Mouse (Mus musculus): ENCODE measurements around the gene Rab3il1.
A peak's percentile ranks its signal among the peaks of the same experiment; 100 is the strongest.

Rab3il1 gene

GRCm38 (mm10) chr19:9984111-9985055 lies 17.1 kb upstream of the Rab3il1 start:
- no peak for DNase-seq

DNA sequence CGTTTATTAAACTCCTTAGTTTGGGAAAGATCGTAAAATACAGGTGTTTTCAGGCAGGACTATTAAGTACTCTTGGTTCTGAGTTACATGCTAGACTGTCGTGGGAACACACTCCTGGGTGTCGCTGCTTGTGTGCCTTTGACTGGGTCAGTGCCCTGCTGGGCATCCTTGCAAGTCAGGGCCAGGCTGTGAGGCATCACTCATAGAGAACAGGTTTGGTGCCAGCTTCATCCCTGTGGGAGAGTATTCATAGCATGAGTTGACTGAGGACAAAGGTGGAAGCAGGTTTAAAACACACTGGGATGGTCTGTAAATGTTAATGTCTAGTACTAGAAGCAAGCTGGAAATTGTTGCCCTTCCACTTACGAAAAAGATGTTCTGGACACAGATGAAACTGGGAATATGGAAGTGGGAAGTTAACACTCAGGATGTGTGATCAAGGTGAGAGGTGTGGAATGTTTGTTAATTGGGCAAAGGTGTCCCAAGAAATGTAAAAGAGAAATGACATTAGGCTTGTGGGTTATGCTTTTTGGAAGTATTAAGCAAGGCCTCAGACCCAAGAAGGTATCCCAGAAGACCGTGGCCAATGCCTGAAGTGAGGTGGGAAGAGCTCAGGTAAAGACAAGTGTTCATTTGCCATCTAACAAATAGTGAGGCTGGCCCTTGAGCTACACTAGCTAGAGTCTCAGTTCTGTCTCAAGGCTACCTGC lies 16.1 kb upstream of the Rab3il1 start:
- no peak for DNase-seq

DNA sequence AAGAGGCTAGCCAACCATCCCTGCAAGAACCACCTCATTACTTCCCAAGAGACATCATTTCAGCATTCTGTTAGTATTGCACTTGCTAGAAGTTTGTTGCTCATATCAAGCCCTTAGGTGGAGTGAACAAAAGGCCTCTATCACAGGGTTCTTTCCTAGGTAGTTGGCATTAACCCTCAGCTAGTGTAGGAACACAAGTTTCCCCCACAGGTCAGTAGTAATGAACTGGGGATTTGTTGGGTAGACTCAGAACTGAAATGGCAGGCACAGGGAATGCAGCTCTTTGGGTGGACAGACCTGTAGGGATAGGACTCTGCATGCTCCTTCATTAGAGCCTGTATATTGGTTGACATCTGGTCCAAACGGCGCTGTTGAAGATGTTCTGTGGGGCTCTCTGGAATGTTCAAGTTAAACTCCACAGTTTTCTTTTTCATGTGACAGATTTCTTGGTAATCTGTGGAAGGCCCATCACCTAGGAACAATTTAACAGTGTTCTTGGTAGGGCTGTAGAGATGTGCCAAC lies 15.5 kb upstream of the Rab3il1 start:
- no peak for DNase-seq

GRCm38 (mm10) chr19:9987192-9987591 lies 14.3 kb upstream of the Rab3il1 start:
- DNase-seq, result no peak

GRCm38 (mm10) chr19:9987593-9987992 lies 13.9 kb upstream of the Rab3il1 start:
- no peak for DNase-seq

- no peak for DNase-seq
Measured at GRCm38 (mm10) chr19:9989171-9989883, 12.1 kb upstream of the Rab3il1 start.

GRCm38 (mm10) chr19:9989884-9990256 lies 11.6 kb upstream of the Rab3il1 start:
- DNase-seq, result no peak

DNA sequence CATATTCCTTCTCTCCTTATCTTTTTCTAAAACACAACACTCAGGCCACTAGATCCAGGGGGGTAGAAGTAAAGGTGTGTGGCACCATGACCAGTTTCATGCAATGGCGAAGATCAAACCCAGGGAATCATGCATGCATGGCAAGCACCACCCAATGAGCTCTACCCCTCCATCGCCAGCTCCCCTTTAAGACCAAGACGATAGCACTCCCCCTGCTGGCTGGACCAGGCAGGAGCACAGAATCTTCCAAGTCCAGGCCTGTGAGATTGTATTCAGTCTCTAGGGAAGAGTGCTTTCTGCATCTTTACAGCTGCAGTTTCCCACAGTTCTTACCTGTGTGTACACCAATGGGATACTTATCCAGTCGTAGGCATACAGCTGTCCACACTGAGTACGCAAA lies 10.2 kb upstream of the Rab3il1 start:
- peak; percentile 70 for DNase-seq

- DNase-seq, result no peak
Measured at GRCm38 (mm10) chr19:9992011-9992958, 9.2 kb upstream of the Rab3il1 start.

DNA sequence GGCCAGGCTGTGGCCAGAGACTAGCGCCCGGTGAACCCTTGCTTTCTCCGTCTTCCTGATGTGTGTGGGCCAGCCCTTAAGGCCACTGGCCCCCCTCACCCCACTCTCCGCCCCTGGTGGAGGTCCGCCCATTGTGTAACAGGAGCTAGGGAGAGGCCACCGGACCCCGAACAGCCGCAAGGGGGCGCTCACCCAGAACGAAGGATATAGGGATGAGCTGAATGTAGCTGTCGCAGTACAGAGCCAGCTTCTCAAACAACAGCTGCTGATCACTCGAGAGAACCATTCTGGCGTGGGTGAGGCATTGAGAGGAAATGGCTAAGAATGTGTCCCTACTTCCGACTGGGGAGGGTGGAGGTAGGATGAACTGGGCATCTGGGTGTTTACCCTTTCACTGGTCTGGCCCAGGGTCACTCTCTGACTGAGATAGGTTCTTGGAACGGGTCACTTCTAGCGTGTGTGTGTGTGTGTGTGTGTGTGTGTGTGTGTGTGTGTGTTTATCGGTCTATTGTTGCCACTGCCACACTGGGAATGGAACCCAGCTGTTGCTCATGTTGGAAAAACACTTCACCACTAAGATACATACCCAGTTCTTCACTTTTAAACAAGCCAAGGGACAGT lies 8.3 kb upstream of the Rab3il1 start:
- DNase-seq, result peak; percentile 70

GRCm38 (mm10) chr19:9997204-9998062 lies 4.0 kb upstream of the Rab3il1 start:
- DNase-seq, result no peak

DNA sequence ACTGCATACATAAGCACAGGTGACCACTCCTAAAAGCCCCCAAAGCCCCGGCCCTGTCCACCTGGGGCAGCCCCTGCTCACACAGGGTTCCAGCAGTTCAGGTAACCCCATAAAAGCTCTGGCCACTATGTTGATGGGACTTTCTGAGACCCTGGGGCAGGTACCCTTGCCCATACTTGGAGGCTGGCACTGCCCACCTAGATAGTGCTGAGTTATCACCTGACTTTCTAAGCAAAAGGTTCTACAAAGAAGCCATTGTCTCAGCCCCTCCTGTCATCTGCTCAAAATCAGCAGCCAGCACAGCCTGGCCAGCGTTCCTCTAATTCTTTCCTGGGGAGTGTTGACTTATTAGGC lies 3.4 kb upstream of the Rab3il1 start:
- DNase-seq, result no peak

DNA sequence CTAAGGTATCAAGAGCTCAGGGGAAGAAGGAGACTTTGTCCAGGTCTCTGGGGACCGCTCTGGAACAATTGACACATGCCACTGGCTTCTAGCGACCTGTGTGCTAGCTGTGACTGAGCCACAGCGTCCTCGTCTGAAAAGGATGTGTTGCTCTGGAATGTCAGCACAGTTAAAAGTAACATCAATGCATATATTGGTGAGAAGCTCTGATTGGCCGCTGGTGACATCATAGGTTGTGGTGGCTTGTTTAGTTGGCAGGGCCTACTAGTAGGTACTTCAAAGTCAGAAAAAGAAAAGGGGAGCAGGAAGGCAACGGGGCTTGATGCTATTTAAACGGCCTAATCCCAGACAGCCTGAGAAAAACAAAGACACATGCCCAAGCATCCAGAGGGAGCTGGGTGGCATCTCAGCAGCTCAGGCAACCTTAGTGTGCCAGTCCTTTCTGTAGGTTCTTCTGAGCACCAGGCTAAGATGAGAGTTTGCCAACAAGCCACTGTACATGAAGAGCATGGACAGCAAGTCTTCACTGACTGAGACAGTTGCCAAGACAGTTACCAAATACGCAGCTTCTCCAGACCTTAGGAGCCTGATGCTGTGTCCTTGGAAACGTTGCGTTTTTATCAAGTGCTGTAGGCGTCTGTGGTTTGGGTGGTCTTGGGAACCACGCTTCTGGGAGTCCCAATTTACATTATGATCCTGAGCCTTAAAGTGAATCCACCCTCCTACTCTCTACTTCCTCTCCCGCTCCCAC lies 2.6 kb upstream of the Rab3il1 start:
- DNase-seq, result no peak

- no peak for DNase-seq
Measured at GRCm38 (mm10) chr19:10000330-10000729, 1.1 kb upstream of the Rab3il1 start.

- DNase-seq, result no peak
Measured at GRCm38 (mm10) chr19:10003696-10004095, 2.2 kb downstream of the Rab3il1 start.

- DNase-seq, result no peak
Measured at GRCm38 (mm10) chr19:10011408-10011807, 9.9 kb downstream of the Rab3il1 start.

GRCm38 (mm10) chr19:10012827-10013278 lies 11.4 kb downstream of the Rab3il1 start:
- no peak for DNase-seq

DNA sequence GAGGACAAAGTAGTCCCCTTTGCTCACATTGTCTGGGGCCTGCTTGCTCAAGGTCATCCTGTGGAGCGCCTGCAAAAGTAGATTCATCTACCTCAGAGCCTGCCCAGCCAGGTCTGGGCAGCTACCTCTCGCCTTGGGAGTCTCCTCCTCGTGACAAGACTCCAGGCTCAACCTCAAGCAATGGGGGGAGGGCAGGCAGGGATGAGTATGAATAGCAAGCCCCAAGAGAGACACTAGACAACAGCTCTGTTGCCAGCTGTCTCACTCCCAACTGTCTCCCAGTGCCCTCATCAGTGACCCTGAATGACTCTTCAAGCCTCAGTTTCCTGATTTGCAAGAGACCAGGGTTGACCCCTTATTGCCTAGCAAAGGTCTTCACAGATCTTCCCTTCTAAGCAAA lies 11.9 kb downstream of the Rab3il1 start:
- no peak for DNase-seq

DNA sequence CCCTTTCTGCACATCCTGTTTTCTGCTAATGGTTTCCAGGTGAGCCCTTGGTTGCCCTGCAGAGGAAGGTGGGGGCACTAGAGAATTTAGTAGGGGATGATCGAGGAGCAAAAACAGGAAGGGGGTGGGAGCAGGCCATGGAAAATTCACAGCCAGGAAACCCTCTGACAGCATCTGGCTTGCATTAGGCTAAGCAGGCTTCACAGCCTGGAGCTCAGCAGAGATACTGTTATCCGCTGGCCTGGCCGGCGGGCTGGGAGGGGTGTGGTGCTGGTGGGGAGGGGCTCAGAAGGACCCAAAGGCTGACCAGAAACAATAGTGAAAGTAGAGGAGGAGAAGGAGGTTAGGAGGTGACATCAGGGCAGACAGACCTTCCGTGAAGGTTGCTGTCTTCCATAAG lies 12.4 kb downstream of the Rab3il1 start:
- no peak for DNase-seq

DNA sequence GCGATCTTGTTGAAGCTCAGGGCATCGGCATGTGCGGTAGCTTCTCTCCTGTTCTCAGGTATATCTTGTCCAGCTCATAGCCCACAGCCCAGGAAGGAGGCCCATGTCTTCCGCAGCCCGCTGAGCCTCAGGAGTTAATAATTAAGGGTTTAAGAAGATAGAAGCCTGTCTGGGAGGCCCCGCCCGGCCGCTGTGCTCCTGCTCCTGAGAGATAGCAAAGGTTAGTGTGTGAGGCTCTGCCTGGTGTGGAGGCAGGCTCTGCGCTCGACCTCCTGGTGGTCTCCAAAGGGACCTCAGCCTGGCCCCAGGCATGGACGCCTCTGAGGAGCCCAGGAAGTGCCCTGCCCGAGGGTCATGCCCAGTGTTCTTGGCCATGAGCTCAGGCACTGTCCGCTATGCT lies 13.4 kb downstream of the Rab3il1 start:
- DNase-seq, result no peak

Measured in right cerebral cortex, postnatal 25 days (tissue).